Mouse (Mus musculus) liver, embryonic 11.5 days (tissue): ENCODE measurements around the gene Cyp3a44. TPM values are rescaled to one million over a fixed set of nuclear protein-coding genes. Genes with fewer than 3 reads are reported as not detected.
"Not testable (repeated sequence)": the region's sequence is repeated elsewhere in the genome, so short reads cannot be mapped to it uniquely, and the experiment has no call there.

ENCODE experiments used
- ATAC-seq: fragments of 200-750 bp; cut with Nextera tagmentation; replicated peaks from 2 replicates; pipeline ENCODE4 v1.8.0; 2017; ENCODE audit warnings: moderate number of reproducible peaks, mild to moderate bottlenecking, moderate TSS enrichment, moderate library complexity; ENCODE audit not compliant: low FRiP score
- DNase-seq: peaks from one replicate; pipeline ENCODE4 v3.0.0-alpha.2; 2017; ENCODE audit warnings: low spot score
- H3K27ac ChIP-seq: fragments of 300-500 bp; sonication (generic); 2 replicates; pipeline ENCODE4 v1.5.1; 2014; ENCODE audit warnings: mild to moderate bottlenecking, low read depth, low read length, control low read depth
- H3K27me3 ChIP-seq: fragments of 300-500 bp; sonication (generic); replicated peaks from 2 replicates; pipeline ENCODE4 v1.6.1; 2014; ENCODE audit warnings: low read length, mixed read lengths; ENCODE audit not compliant: control insufficient read depth, insufficient read depth
- H3K36me3 ChIP-seq: fragments of 300-500 bp; sonication (generic); 2 replicates; pipeline ENCODE4 v1.6.1; 2014; ENCODE audit warnings: mild to moderate bottlenecking, low read length, moderate library complexity, mixed read lengths; ENCODE audit not compliant: control insufficient read depth, insufficient read depth
- H3K4me1 ChIP-seq: fragments of 300-500 bp; sonication (generic); replicated peaks from 2 replicates; pipeline ENCODE4 v1.6.1; 2014; ENCODE audit warnings: low read length, mixed read lengths; ENCODE audit not compliant: control insufficient read depth, insufficient read depth
- H3K4me2 ChIP-seq: fragments of 300-500 bp; sonication (generic); 2 replicates; pipeline ENCODE4 v1.6.1; 2014; ENCODE audit warnings: mild to moderate bottlenecking, control low read depth, moderate library complexity
- H3K4me3 ChIP-seq: fragments of 300-500 bp; sonication (generic); 2 replicates; pipeline ENCODE4 v1.5.1; 2014; ENCODE audit warnings: low read depth, low read length, control low read depth
- H3K9ac ChIP-seq: fragments of 300-500 bp; sonication (generic); 2 replicates; pipeline ENCODE4 v1.6.1; 2014; ENCODE audit warnings: low read depth, low read length, control low read depth
- H3K9me3 ChIP-seq: fragments of 300-500 bp; sonication (generic); 2 replicates; pipeline ENCODE4 v1.6.1; 2016; ENCODE audit warnings: low read length, inconsistent platforms, mixed read lengths; ENCODE audit not compliant: control insufficient read depth
- WGBS: fragments of 180-500 bp; shearing (Covaris S2); extraction: QIAGEN DNeasy Blood & Tissue Kit; methylation state at CpG from one replicate; pipeline ENCODE4 v1.1.7; 2014; 5-methylcytosine and 5-hydroxymethylcytosine counted together
- polyA plus RNA-seq: library from polyadenylated mRNA; unstranded; fragments of >200 nt; fragmentation: Nextera tagmentation; extraction: Ambion mirVana; gene quantifications from 2 replicates; pipeline ENCODE4 v1.2.1, GENCODE M21; 2014

The Cyp3a44 gene
- polyA plus RNA-seq, result not detected in 2 replicates

DNA sequence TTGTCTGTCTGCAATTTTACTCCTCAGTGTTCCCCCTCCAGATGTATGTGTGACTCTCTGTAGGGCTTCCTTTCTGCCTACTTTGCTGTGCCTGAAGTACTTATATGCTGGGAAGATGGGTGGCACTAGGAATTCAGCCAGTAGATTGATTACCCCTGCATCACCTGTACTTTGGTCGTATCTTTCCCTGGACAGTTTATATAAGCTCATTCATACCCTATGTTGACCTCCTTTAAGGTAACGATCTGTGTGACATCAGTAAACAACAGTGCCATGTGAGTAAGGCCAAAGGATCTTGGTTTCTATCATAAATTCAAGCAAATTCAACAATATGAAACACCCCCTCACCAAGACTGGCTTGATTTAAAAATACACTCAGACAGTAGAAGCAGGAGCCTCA, at the start of gene Cyp3a44:
TSS of gene Cyp3a44 (minus strand) at position 79 of the 400 bp plus-strand sequence.
- not testable (repeated sequence) for DNase-seq, H3K27ac ChIP-seq, H3K4me1 ChIP-seq, H3K9ac ChIP-seq, H3K4me2 ChIP-seq, H3K9me3 ChIP-seq, ATAC-seq, H3K4me3 ChIP-seq, H3K27me3 ChIP-seq, H3K36me3 ChIP-seq
- WGBS, result 54% methylated on average over 2 of the region's 2 CpGs

DNA sequence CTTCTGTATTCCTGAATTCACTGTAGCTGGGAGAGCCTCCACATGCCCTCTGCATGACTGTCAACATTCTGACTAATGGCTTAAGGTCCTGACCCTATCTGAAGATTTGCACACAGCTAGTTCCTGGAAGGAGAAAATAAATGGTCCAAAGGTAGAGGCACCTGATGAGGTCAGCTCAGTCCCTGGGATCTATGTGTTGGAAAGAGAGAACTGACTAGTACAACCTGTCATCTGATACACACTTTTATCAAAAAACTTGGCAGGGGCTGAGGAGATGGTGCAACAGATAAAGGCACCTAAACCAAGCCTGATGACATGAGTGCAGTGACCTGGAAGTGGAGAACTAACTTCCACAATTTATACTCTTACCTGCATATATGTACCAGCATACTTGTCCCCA, 5.4 kb downstream of the Cyp3a44 start:
- not testable (repeated sequence) for H3K4me2 ChIP-seq, H3K4me1 ChIP-seq, H3K27me3 ChIP-seq, DNase-seq, H3K9ac ChIP-seq, ATAC-seq, H3K36me3 ChIP-seq, H3K4me3 ChIP-seq, H3K27ac ChIP-seq, H3K9me3 ChIP-seq

GRCm38 (mm10) chr5:145793232-145793631, 12.4 kb downstream of the Cyp3a44 start:
- H3K9me3 ChIP-seq, ATAC-seq, H3K27me3 ChIP-seq, H3K4me1 ChIP-seq, H3K4me3 ChIP-seq, H3K36me3 ChIP-seq, DNase-seq, H3K9ac ChIP-seq, H3K4me2 ChIP-seq, H3K27ac ChIP-seq: not testable (repeated sequence)

DNA sequence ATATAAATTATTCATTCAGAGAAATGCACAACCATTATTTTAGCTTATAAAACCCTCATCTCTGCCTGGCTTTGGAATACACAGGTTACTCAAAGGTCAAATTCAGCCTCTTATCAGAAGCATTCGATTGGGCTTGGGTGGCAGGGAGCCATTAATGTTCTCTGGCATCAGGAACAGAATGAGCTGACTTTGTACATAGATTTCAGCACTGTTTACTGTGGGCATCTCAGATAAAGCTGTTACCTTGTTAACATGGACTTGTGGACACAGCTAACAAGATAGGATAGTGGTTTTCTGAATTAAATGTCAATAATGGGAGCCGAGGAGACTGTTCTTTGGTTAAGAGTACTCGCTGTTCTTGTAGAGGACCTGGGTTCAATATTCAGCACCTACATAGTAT, 68.2 kb downstream of the Cyp3a44 start:
- WGBS, result 67% methylated on average over 3 of the region's 3 CpGs
- not testable (repeated sequence) for H3K9ac ChIP-seq

More for the DNA sequence above, 68.2 kb downstream of the Cyp3a44 start:
- H3K4me2 ChIP-seq, H3K4me1 ChIP-seq, H3K27me3 ChIP-seq, DNase-seq, H3K27ac ChIP-seq, H3K36me3 ChIP-seq, ATAC-seq, H3K4me3 ChIP-seq, H3K9me3 ChIP-seq: not testable (repeated sequence)

Other genes with a start within 250 kb of the Cyp3a44 start
- not detected in 2 replicates for gene Cyp3a41b, start 221.1 kb downstream of the Cyp3a44 start, polyA plus RNA-seq
- not detected in 2 replicates for gene Cyp3a41a, start 85.7 kb downstream of the Cyp3a44 start, polyA plus RNA-seq
- not detected in 2 replicates for gene Cyp3a11, start 74.1 kb upstream of the Cyp3a44 start, polyA plus RNA-seq
- not detected in 2 replicates for gene Cyp3a25, start 203.7 kb upstream of the Cyp3a44 start, polyA plus RNA-seq